Mouse (Mus musculus) heart, embryonic 13.5 days (tissue): ENCODE measurements at regions not wholly inside any gene's neighbourhood (a gene's known extent, or its start where the extent isn't known, plus 50 kb on each side); places are given as distances from the start of the nearest gene placed in this dataset.

Experiments used
- ATAC-seq: fragments of 200-750 bp; cut with Nextera tagmentation; 2 replicates; pipeline ENCODE4 v1.8.0; 2017; ENCODE audit warnings: moderate TSS enrichment; ENCODE audit not compliant: insufficient number of reproducible peaks, low FRiP score, low TSS enrichment; ENCODE audit errors: extremely low read depth
- H3K27ac ChIP-seq: fragments of 300-500 bp; sonication (generic); replicated peaks from 2 replicates; pipeline ENCODE4 v1.5.1; 2015; ENCODE audit warnings: moderate library complexity, mild to moderate bottlenecking, inconsistent platforms
- H3K27me3 ChIP-seq: fragments of 300-500 bp; sonication (generic); replicated peaks from 2 replicates; pipeline ENCODE4 v1.6.1; 2015; ENCODE audit warnings: mild to moderate bottlenecking, inconsistent platforms
- H3K36me3 ChIP-seq: fragments of 300-500 bp; sonication (generic); 2 replicates; pipeline ENCODE4 v1.6.1; 2015; ENCODE audit warnings: mild to moderate bottlenecking, inconsistent platforms
- H3K4me1 ChIP-seq: fragments of 300-500 bp; sonication (generic); 2 replicates; pipeline ENCODE4 v1.6.1; 2015; ENCODE audit warnings: inconsistent platforms
- H3K4me2 ChIP-seq: fragments of 300-500 bp; sonication (generic); 2 replicates; pipeline ENCODE4 v1.6.1; 2015; ENCODE audit warnings: inconsistent platforms, mild to moderate bottlenecking, moderate library complexity
- H3K4me3 ChIP-seq: fragments of 300-500 bp; sonication (generic); 2 replicates; pipeline ENCODE4 v1.5.1; 2015; ENCODE audit warnings: moderate library complexity, mild to moderate bottlenecking, inconsistent platforms
- H3K9ac ChIP-seq: fragments of 300-500 bp; sonication (generic); 2 replicates; pipeline ENCODE4 v1.6.1; 2015; ENCODE audit warnings: inconsistent platforms, mild to moderate bottlenecking, moderate library complexity
- H3K9me3 ChIP-seq: fragments of 300-500 bp; sonication (generic); 2 replicates; pipeline ENCODE4 v1.6.1; 2016; ENCODE audit warnings: inconsistent platforms
- WGBS: fragments of 180-500 bp; shearing (Covaris S2); methylation state at CpG from one replicate; pipeline ENCODE4 v1.1.7; 2015; ENCODE audit warnings: mixed read lengths; 5-methylcytosine and 5-hydroxymethylcytosine counted together

- Histone ChIP-seq H3K4me3 (no peak overlapping the region), H3K4me1 (no peaks in the 10 kb centered on the region), H3K9me3 (no peaks in the 10 kb centered on the region), H3K4me2 (no peak overlapping the region), H3K27ac (no peak overlapping the region), H3K36me3 (no peaks in the 10 kb centered on the region), H3K27me3 (no peaks in the 10 kb centered on the region), H3K9ac (no peak overlapping the region)
- 66% methylated on average over 2 of the region's 2 CpGs for WGBS
- ATAC-seq = no peak
These were observed 291.5 kb downstream of the Rergl start for GRCm38 (mm10) chr6:139210256-139210655.

GRCm38 (mm10) chr6:139198601-139199000 lies 303.2 kb downstream of the Rergl start:
- no peak for ATAC-seq
- H3K4me2 ChIP-seq = no peak overlapping the region
- no peaks in the 10 kb centered on the region for H3K36me3 ChIP-seq
- no peaks in the 10 kb centered on the region for H3K27me3 ChIP-seq
- H3K27ac ChIP-seq = no peak overlapping the region
- H3K4me1 ChIP-seq = no peaks in the 10 kb centered on the region
- no peak overlapping the region for H3K4me3 ChIP-seq
- H3K9ac ChIP-seq = no peak overlapping the region
- no peaks in the 10 kb centered on the region for H3K9me3 ChIP-seq
- 73% methylated on average over 4 of the region's 4 CpGs for WGBS

GRCm38 (mm10) chr6:139186431-139186830 lies 315.3 kb downstream of the Rergl start:
- Histone ChIP-seq H3K36me3 (no peaks in the 10 kb centered on the region), H3K4me2 (no peak overlapping the region), H3K27ac (no peak overlapping the region), H3K9me3 (no peaks in the 10 kb centered on the region), H3K27me3 (no peaks in the 10 kb centered on the region), H3K4me1 (no peaks in the 10 kb centered on the region), H3K9ac (no peak overlapping the region), H3K4me3 (no peak overlapping the region)
- no peak for ATAC-seq
- 59% methylated on average over 8 of the region's 8 CpGs for WGBS

- Histone ChIP-seq H3K9ac (no peak overlapping the region), H3K27ac (no peak overlapping the region), H3K36me3 (no peaks in the 10 kb centered on the region), H3K9me3 (no peaks in the 10 kb centered on the region), H3K4me3 (no peak overlapping the region), H3K27me3 (no peaks in the 10 kb centered on the region), H3K4me2 (no peak overlapping the region), H3K4me1 (no peaks in the 10 kb centered on the region)
- ATAC-seq = no peak
- WGBS = 74% methylated on average over 6 of the region's 6 CpGs
These were observed 341.4 kb downstream of the Rergl start for GRCm38 (mm10) chr6:139160352-139160751.

GRCm38 (mm10) chr6:139159741-139160140 lies 342.0 kb downstream of the Rergl start:
- Histone ChIP-seq H3K36me3 (no peaks in the 10 kb centered on the region), H3K27ac (no peak overlapping the region), H3K9ac (no peak overlapping the region), H3K4me1 (no peaks in the 10 kb centered on the region), H3K4me2 (no peak overlapping the region), H3K27me3 (no peaks in the 10 kb centered on the region), H3K4me3 (no peak overlapping the region), H3K9me3 (no peaks in the 10 kb centered on the region)
- no peak for ATAC-seq
- 64% methylated on average over 4 of the region's 4 CpGs for WGBS

DNA sequence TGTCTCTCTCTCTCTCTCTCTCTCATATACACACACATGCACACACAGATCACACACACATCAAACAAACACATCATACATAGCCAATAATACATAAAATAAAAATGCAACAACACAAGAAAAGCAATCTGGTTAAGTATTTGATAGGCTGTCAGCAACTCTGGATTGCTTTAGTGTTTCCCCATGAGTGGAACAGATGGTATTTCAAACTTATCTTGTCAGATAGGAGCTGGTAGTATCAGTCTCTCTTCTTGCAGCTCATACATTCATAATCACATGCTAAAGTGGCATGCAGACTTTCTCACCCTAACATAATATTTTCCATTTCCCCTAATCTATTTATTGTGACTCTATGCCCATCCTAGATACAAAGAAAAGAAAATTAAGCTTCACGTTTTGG lies 347.0 kb downstream of the Rergl start:
- H3K9ac ChIP-seq = no peak overlapping the region
- no peaks in the 10 kb centered on the region for H3K36me3 ChIP-seq
- no peak overlapping the region for H3K27ac ChIP-seq
- H3K4me3 ChIP-seq = no peak overlapping the region
- 78% methylated on average over 1 of the region's 1 CpGs for WGBS
- ATAC-seq = no peak
- no peaks in the 10 kb centered on the region for H3K9me3 ChIP-seq
- no peaks in the 10 kb centered on the region for H3K4me1 ChIP-seq
- no peaks in the 10 kb centered on the region for H3K27me3 ChIP-seq
- no peak overlapping the region for H3K4me2 ChIP-seq

GRCm38 (mm10) chr6:139135693-139136092 lies 366.1 kb downstream of the Rergl start:
- Histone ChIP-seq H3K27ac (no peak overlapping the region), H3K4me3 (no peak overlapping the region), H3K4me1 (no peaks in the 10 kb centered on the region), H3K4me2 (no peak overlapping the region), H3K36me3 (no peaks in the 10 kb centered on the region), H3K9ac (no peak overlapping the region), H3K27me3 (no peaks in the 10 kb centered on the region), H3K9me3 (no peaks in the 10 kb centered on the region)
- no peak for ATAC-seq
- 47% methylated on average over 1 of the region's 6 CpGs for WGBS

GRCm38 (mm10) chr6:139132083-139132679 lies 369.6 kb downstream of the Rergl start:
- Histone ChIP-seq H3K36me3 (no peaks in the 10 kb centered on the region), H3K4me1 (no peaks in the 10 kb centered on the region), H3K27ac (no peak overlapping the region), H3K9ac (no peak overlapping the region), H3K27me3 (no peaks in the 10 kb centered on the region), H3K4me2 (no peak overlapping the region), H3K9me3 (no peaks in the 10 kb centered on the region), H3K4me3 (no peak overlapping the region)
- WGBS = 82% methylated on average over 15 of the region's 15 CpGs
- ATAC-seq = no peak

- no peak for ATAC-seq
- no peak overlapping the region for H3K27ac ChIP-seq
- H3K27me3 ChIP-seq = no peaks in the 10 kb centered on the region
- H3K36me3 ChIP-seq = no peaks in the 10 kb centered on the region
- no peak overlapping the region for H3K4me3 ChIP-seq
- H3K9me3 ChIP-seq = no peaks in the 10 kb centered on the region
- 62% methylated on average over 6 of the region's 6 CpGs for WGBS
- H3K4me1 ChIP-seq = no peaks in the 10 kb centered on the region
- H3K4me2 ChIP-seq = no peak overlapping the region
- no peak overlapping the region for H3K9ac ChIP-seq
These were observed 393.5 kb downstream of the Rergl start for GRCm38 (mm10) chr6:139108263-139108662.

GRCm38 (mm10) chr6:139103397-139103796 lies 398.4 kb downstream of the Rergl start:
- no peak for ATAC-seq
- WGBS = 56% methylated on average over 3 of the region's 3 CpGs

GRCm38 (mm10) chr6:139099273-139099672 lies 402.5 kb downstream of the Rergl start:
- H3K27ac ChIP-seq = no peak overlapping the region
- H3K4me3 ChIP-seq = no peak overlapping the region
- H3K9me3 ChIP-seq = no peaks in the 10 kb centered on the region
- H3K27me3 ChIP-seq = no peaks in the 10 kb centered on the region
- no peaks in the 10 kb centered on the region for H3K4me1 ChIP-seq
- 77% methylated on average over 11 of the region's 11 CpGs for WGBS
- no peak for ATAC-seq
- no peak overlapping the region for H3K4me2 ChIP-seq
- H3K36me3 ChIP-seq = no peaks in the 10 kb centered on the region
- H3K9ac ChIP-seq = no peak overlapping the region

More at GRCm38 (mm10) chr6:139103397-139103796, 398.4 kb downstream of the Rergl start:
- H3K4me3 ChIP-seq = no peak overlapping the region
- no peaks in the 10 kb centered on the region for H3K36me3 ChIP-seq
- H3K9me3 ChIP-seq = no peaks in the 10 kb centered on the region
- H3K4me2 ChIP-seq = no peak overlapping the region
- H3K27ac ChIP-seq = no peak overlapping the region
- no peaks in the 10 kb centered on the region for H3K4me1 ChIP-seq
- no peak overlapping the region for H3K9ac ChIP-seq
- H3K27me3 ChIP-seq = no peaks in the 10 kb centered on the region

DNA sequence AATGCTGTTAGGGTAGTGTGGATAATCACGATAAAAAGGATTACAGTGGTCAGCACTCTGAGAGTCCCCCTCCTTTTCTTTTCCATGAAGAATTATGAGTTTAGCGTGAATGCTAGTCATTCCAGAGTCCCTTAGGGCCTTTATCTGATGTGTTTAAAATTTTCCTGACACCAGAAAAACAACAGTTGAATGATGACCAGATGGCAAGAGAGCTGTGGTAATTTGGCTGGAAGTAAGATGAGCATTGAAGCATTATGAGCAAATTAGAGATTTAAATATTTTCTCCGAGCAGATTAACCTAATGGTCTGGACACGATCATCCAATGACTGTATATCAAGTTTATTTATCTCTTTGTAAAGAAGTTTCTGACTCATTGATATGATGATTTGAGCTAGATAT lies 417.1 kb upstream of the Igbp1b start:
- Histone ChIP-seq H3K9me3 (no peaks in the 10 kb centered on the region), H3K9ac (no peak overlapping the region), H3K36me3 (no peaks in the 10 kb centered on the region), H3K4me3 (no peak overlapping the region), H3K4me2 (no peak overlapping the region), H3K27me3 (no peaks in the 10 kb centered on the region), H3K27ac (no peak overlapping the region), H3K4me1 (no peaks in the 10 kb centered on the region)
- WGBS = 63% methylated on average over 4 of the region's 4 CpGs
- no peak for ATAC-seq
